Mouse (Mus musculus) liver (tissue): Measurements from ENCODE around the gene Vsig2.

Source experiments
- DNase-seq: peaks from one replicate; pipeline ENCODE4 v3.0.0-alpha.2; 2020; ENCODE audit warnings: mixed read lengths

Vsig2 gene

DNA sequence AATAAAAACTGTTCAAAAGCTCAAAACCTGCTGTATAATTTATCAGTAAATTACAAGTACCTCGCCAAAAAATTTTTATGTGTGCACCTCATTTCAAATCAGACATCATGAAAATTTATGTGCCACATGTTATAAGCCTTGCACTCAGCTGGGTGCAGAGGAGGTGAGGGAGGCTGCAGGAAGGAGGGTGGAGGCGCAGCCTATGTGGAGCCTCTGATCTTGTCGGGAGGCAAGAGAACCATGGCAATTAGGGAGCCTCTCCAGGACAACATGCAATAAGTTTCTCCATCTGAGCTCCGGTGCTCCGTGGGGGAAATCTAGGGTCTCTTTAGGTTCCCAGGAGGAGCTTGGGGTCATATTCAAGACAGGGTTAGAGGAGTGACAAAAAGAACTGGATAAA, 28.4 kb downstream of the Vsig2 start:
- peak; percentile 34 for DNase-seq

DNA sequence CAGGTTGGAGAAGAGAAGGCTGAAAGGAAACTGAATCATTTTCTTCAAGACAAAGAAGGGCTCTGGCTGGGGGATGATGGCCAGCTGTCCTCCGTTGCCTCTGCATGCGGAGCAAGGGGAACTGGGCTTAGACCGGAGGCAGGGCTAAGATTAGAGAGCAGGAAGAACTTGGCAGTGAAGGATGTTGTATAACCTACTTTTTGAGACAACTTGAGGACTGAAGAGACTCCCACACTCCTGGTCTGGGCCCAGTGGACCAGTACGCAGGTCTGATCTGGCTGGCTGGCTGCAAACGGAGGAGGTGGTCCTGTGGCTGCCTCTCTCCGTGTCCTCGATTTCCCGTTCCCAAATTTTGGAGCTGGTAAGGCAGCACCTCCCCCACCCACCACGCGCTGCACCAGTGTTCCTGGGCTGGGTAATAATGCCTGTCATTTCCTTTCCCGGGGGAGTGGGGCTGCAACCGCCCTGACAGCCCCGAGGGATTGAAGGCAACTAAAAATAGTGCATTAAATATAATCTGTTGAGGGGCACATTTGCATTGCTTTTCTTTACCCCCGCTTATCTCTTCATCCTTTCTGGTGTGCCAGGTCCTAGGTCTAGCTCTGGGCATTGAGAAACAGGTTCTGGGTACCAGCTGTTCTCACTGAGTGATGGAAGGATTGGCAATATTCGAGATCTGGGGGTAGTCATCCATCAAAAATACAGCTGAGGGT, 29.0 kb downstream of the Vsig2 start:
- peak; percentile 22 for DNase-seq

DNA sequence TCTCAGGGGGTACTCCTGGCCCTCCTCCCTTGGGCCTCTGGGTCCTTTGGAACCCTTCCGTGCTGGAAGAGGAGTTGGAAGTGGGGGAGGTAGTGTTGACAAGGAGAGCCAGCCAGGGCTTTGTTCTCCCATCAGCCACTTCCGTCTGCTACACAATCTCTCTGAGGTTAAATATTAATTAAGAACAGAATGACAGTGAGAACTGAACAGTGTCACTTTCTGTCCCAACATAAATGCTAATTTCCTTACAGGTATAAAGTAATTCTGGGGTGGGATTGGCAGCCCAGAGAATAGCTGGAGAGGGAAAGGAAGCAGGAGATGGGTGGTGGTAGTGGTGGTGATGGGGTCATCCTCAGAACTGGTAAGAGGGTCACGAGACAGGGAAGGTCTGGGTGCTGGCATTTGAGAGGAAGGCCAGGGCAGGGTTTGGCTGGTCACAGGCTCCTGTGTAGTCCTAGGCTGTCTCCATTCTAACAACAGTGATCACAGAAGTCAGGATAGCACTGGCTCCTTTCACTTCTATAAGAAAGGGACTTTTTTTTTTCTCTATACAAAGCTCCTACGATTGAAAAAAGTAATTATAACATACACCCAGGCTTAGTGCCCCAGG, 29.7 kb downstream of the Vsig2 start:
- no peak for DNase-seq

DNA sequence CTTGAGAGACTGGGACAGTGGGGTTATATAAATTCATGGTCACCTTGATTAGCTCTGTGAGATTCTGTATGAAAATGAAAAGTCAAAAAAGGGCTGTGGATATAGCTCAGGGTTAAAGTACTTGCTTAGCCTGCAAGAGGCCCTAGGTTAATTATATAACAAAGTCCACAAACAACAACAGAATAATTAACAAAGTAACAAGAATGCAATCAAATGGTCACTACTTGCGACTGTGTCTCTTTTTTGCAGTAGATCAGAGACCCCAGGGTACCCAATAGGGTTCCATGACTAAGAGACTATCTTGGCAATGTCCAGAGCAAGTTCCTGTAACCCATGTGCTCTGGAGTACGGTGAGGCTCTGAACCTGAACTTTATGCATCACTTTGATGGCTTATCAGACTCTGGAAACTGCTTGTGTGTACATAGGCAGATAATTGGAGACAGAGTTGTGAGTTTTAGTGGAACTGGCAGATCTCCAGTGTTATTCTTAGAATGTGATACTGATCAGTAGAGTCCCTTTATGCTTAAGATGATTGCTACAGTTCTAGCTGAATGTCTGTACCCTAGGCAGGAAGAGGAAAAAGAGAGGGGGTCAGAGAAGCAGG, 30.3 kb downstream of the Vsig2 start:
- DNase-seq = no peak

DNA sequence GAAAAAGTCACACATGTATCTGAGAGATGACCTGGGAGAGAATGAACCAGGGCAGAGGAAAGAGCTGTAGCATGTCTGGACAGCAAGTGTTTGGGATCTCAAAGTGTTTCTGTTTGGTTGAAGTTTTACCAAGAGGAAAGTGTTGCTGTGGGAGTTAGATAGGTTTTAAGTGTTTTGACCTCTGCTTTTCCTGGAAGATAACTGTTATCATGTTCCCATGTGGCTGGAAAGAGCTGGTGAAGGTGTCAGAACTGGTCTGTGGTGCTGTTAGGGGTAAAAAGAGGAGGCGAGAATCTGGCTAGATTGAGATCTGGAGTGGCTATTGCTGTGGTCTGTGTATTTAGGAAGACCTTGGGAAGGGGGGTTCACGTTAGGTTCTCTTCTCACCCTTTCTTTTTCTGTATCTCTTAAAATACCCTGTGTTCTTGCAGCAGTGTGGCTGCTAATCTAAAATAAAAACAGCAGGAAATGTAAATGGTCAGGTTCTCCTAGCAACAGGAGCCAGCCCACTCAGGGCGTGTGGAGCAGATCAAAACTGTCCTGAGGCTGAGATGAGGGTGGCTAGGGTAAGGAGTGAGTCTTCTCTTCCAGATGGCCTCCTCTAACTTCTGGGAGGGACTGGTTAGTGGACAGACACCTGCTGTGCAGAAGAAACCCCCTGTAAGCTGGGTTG, 33.3 kb downstream of the Vsig2 start:
- no peak for DNase-seq

DNA sequence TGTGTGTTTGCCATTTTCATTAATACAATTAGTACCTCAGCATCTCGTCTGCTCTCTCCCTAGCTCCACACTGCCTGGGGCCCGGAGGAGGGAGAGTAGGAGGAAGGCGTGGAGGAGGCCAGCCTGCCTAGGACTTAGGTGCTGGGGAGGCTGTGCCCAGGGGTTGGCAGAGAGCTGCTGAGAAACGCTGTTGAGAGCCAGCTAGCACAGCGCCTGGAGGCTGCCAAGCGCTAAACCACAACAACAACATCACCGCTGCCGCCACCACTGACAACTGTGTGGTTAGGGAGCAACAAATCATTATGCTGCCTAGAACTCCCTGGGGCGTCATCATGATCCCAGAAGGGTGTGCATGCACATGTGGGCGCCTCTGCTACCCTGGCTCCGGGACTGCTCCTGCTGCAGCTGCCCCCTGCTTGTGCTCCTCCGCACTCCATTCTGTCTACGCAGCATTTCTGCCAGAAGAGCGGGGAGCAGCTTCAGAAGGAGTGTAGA, 37.4 kb downstream of the Vsig2 start:
- no peak for DNase-seq

DNA sequence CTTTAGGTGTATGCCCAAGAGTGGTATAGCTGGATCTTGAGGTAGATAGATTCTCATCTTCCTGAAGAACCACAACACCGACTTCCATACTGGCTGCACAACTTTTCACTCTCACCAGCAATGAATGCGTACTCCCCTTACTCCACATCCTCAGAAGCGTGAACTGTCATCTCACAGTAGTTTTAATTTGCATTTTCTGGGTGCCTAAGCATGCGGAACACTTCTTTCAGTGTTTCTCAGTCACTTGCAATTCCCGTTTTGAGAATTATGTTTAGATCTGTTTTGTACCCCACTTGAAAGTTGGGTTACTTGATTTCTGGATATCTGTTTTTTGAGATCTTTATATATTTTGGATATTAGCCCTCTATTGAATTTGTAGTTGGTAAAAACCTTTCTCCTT, 44.5 kb downstream of the Vsig2 start:
- no peak for DNase-seq

DNA sequence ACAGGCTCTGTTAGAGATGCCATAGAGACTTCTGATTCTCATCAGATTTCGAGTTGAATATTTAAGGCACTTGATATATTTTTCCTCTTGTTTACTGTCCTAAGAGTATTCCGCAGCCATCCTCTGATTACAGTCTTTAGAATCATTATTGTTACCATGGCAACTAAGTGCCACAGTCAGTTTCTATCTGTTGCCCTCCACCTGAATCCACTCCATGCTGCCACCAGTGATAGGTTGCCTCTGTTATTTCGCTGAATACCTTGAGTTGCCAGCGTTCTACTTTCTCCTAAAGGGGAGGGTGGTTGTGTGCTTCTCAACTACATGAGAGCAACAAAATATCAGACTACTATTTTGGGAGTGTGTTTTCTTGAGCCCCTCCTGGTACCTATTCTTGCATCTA, 47.7 kb downstream of the Vsig2 start:
- DNase-seq = no peak

DNA sequence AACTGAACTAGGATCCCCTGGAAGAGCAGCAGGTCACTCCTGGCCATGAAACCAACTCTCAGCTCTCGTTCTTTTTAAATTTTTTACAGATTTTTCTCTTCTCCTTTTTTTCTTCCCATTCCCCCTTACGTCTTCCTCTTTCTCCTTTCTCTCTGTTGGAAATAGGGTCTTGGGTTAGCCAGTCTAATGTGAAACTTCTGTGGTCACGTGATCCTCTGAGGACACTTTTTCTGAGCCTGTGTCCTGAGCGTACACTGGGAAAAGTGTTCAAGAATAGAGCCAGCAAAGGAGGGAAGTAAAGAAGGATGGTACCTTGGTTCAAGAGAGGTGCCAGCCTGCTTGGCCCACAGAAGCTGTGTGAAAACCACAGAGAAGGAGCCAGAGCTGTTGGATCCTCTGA, 51.3 kb downstream of the Vsig2 start:
- no peak for DNase-seq

DNA sequence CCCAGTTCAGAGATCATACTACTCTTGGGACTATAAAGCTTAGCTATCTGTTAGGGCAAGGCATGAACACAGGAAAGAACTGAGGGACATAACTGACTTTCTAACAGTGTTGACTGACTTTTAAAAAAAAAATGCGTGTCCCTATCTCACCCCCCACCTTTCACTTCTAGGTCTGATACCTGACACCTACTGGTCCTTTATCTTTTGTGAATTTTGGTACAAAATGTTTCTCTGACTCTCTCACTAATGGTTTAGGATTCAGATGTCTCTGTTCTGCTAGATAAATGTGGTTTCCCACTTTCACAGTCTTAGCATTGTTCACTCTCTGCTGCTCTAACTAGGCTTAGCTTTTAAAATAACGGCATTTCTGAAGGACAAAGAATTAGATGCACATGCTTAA, 53.0 kb downstream of the Vsig2 start:
- DNase-seq = no peak

DNA sequence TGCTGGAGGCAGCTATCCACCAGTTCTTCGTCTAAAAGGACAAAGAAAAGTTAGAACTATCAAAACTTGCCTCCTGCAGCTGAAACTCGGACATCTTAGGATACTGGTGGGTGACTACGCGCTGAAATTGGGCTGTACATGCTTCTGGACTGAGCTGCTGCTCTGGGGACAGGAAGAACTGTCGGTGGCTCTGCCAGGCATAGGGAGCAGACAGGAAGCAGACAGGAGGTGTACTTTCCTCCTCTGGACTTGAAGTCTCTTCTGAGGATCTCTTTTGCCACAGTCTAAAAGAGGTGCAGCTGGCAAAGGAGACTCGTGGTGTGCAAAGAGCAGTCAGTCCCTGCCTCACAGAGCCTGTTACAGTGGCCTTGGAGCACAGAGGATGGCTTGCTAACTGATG, 53.6 kb downstream of the Vsig2 start:
- DNase-seq = no peak

DNA sequence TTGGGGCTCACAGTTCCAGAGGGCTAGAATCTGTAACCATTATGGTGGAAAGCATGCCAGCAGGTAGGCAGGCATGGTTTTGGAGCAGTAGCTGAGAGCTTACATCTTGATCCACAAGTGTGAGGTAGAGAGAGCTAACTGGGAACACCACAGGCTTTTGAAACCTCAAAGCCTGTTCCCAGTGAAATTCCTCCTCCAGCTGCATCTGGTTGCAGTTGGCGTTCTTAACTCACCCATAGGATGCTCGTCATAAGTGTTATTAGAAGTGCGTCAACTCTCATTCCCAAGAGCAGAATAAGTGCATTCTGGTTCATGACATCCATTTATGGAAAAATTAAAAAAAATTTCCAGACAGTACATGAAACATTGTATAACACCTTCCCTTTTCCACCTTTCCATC, 54.6 kb downstream of the Vsig2 start:
- no peak for DNase-seq
